Mouse (Mus musculus) midbrain, embryonic 14.5 days (tissue): ENCODE measurements around the gene Olfr1369-ps1. TPM values are rescaled to one million over a fixed set of nuclear protein-coding genes. Genes with fewer than 3 reads are reported as not detected.
"Not testable (repeated sequence)": the region's sequence is repeated elsewhere in the genome, so short reads cannot be mapped to it uniquely, and the experiment has no call there.

Experiments
- ATAC-seq: fragments of 200-750 bp; cut with Nextera tagmentation; 2 replicates; pipeline ENCODE4 v1.8.0; 2017; ENCODE audit warnings: moderate number of reproducible peaks, moderate library complexity; ENCODE audit not compliant: low FRiP score, low TSS enrichment
- DNase-seq: peaks from one replicate; pipeline ENCODE4 v3.0.0-alpha.2; 2015
- H3K27ac ChIP-seq: fragments of 300-500 bp; sonication (generic); replicated peaks from 2 replicates; pipeline ENCODE4 v1.5.1; 2014; ENCODE audit warnings: mild to moderate bottlenecking, low read depth, low read length, moderate library complexity
- H3K27me3 ChIP-seq: fragments of 300-500 bp; sonication (generic); 2 replicates; pipeline ENCODE4 v1.6.1; 2014; ENCODE audit warnings: low read length, control low read depth, mixed read lengths; ENCODE audit not compliant: control insufficient read depth, insufficient read depth
- H3K36me3 ChIP-seq: fragments of 300-500 bp; sonication (generic); 2 replicates; pipeline ENCODE4 v1.6.1; 2014; ENCODE audit warnings: low read length, control low read depth; ENCODE audit not compliant: control insufficient read depth, insufficient read depth
- H3K4me1 ChIP-seq: fragments of 300-500 bp; sonication (generic); 2 replicates; pipeline ENCODE4 v1.6.1; 2014; ENCODE audit warnings: mild to moderate bottlenecking, antibody characterized with exemption, low read length, control low read depth; ENCODE audit not compliant: control insufficient read depth, insufficient read depth
- H3K4me2 ChIP-seq: fragments of 300-500 bp; sonication (generic); 2 replicates; pipeline ENCODE4 v1.6.1; 2014; ENCODE audit warnings: mild to moderate bottlenecking, low read length, moderate library complexity
- H3K4me3 ChIP-seq: fragments of 300-500 bp; sonication (generic); replicated peaks from 2 replicates; pipeline ENCODE4 v1.5.1; 2014; ENCODE audit warnings: low read depth, low read length
- H3K9ac ChIP-seq: fragments of 300-500 bp; sonication (generic); replicated peaks from 2 replicates; pipeline ENCODE4 v1.6.1; 2014; ENCODE audit warnings: mild to moderate bottlenecking, low read length, moderate library complexity
- H3K9me3 ChIP-seq: fragments of 300-500 bp; sonication (generic); 2 replicates; pipeline ENCODE4 v1.6.1; 2016; ENCODE audit warnings: low read length, control low read depth, mixed read lengths; ENCODE audit not compliant: control insufficient read depth
- WGBS: fragments of 180-500 bp; shearing (Covaris S2); extraction: QIAGEN DNeasy Blood & Tissue Kit; methylation state at CpG from one replicate; pipeline ENCODE4 v1.1.7; 2014; 5-methylcytosine and 5-hydroxymethylcytosine counted together
- polyA plus RNA-seq: library from polyadenylated mRNA; unstranded; fragments of >200 nt; fragmentation: Nextera tagmentation; extraction: Ambion mirVana; gene quantifications from 2 replicates; pipeline ENCODE4 v1.2.1, GENCODE M21; 2014

The Olfr1369-ps1 gene
- polyA plus RNA-seq = not detected in 2 replicates

DNA sequence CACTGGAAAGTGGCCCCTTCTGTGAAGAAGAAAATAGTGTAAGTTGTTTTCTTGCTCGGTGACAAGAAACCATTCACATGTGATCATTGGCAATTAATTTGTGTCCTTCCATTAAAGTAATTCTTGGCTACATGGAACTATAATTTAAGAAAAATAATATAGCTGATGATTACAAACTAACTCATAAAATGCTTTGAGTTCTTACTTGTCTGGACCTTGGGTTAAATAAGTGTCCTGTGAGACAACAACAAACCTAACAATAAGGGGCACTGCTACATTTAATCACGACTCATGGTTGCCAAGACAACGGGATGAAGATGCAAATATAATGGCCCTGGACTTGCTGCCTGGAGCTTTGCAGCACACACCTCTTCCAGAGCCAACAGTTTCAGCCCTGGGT is at the start of gene Olfr1369-ps1:
Gene Olfr1369-ps1, plus strand, starts transcription at position 301 of the 400 bp plus-strand sequence.
- H3K4me1 ChIP-seq, H3K9me3 ChIP-seq, H3K27me3 ChIP-seq, ATAC-seq, H3K27ac ChIP-seq, H3K9ac ChIP-seq, H3K36me3 ChIP-seq, H3K4me3 ChIP-seq, H3K4me2 ChIP-seq: not testable (repeated sequence)
- peak; percentile 2 for DNase-seq
- WGBS = 66% methylated on average over 3 of the region's 3 CpGs

DNA sequence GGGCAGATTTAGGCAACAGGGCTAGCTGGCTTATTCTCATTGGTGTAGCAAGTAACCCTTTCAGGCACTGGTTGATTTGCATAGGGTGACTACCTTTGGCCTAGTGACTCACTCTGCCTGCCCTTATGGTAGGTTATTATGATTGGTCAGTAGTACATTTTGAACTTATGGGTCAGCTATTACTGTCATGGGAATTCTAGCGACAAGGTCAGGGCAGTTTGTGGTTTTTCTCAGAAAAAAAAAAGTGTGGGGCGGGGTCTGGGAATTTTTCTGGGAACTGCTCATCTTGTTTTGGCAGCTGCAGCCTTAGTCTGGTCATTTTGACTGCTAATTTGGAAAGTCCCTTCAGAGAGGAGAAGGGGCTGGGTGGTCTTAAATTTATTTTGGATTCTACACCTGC is 45.3 kb upstream of the Olfr1369-ps1 start:
- whole genome bisulfite sequencing = 91% methylated on average over 2 of the region's 2 CpGs
- no peak overlapping the region for H3K4me3 ChIP-seq
- no peaks in the 10 kb centered on the region for H3K36me3 ChIP-seq
- no peaks in the 10 kb centered on the region for H3K27me3 ChIP-seq
- H3K27ac ChIP-seq = no peak overlapping the region
- H3K9me3 ChIP-seq = no peaks in the 10 kb centered on the region
- H3K4me2 ChIP-seq = no peak overlapping the region
- H3K9ac ChIP-seq = no peak overlapping the region
- DNase-seq (no peak), ATAC-seq (no peak)
- H3K4me1 ChIP-seq = no peaks in the 10 kb centered on the region

DNA sequence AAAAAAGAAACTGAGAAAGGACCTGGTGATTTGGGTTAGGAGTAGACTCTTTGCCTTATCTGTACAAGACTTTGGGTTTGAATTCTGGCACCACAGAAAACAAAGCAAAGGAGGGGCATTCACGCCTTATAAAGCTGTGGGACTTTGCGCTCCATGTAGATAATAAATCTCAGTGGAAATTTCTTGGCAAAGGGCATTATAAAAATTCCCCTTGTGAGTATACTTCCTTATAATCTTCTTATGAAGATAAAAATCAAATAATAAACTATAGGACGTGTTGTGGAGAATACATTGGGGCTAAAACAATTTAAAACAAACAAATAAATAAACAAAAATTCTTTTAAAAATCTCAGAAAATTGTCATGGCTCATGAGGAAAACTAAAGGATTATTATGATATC is 36.4 kb upstream of the Olfr1369-ps1 start, which contains the start of gene Olfr1370:
Gene Olfr1370, minus strand, starts transcription at position 101 of the 400 bp plus-strand sequence.
- Histone ChIP-seq H3K36me3 (no peaks in the 10 kb centered on the region), H3K4me3 (no peak within 1 kb of the TSS), H3K9ac (no peak within 1 kb of the TSS), H3K27ac (no peak within 1 kb of the TSS), H3K4me1 (no peaks in the 10 kb centered on the region), H3K4me2 (no peak within 1 kb of the TSS), H3K9me3 (no peaks in the 10 kb centered on the region), H3K27me3 (no peaks in the 10 kb centered on the region)
- ATAC-seq (no peak), DNase-seq (no peak)
- WGBS = 81% methylated on average over 3 of the region's 3 CpGs

DNA sequence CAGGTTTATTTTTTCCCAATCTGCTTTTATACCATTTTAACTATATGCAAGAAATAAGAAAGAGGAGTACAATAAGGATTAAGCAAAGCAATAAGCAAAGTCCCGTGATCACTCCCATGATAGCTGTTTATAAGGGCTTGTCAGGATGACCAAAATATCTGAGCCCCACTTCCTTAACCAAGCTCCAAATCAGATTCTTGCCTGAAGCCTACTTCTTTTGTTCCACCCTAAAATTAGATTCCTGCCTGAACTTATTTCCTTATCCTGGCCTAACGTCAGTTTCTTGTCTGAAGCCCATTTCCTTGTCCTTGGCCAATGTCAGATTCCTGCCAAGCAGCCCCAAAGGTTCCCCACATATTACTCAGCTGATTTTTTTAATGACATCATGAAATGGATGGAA is 28.6 kb upstream of the Olfr1369-ps1 start:
- Histone ChIP-seq H3K36me3 (no peaks in the 10 kb centered on the region), H3K27ac (no peak overlapping the region), H3K4me1 (no peaks in the 10 kb centered on the region), H3K9me3 (no peaks in the 10 kb centered on the region), H3K27me3 (no peaks in the 10 kb centered on the region), H3K9ac (no peak overlapping the region), H3K4me2 (no peak overlapping the region), H3K4me3 (no peak overlapping the region)
- DNase-seq = no peak
- no peak for ATAC-seq
- 80% methylated on average over 2 of the region's 2 CpGs for WGBS

DNA sequence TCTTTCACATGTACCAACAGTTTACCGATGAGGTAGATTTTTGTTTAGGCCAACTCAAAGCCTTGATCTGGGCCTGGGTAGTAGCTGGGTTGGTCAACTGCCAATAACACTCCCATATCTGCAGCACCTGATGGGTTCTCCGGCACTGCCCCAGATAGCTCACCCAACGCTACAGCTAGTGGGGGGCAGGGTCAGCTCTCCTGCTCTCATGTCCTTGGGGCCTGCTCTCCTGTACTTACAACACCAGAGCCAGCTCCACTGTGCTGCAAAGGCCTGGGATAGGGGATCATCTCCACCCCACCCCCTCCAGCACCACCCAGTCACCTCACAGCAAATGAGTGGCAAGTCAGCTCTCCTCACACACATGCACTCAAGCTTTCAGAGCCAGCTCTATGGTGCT is 1.5 kb upstream of the Olfr1369-ps1 start:
- over 99% methylated on average over 3 of the region's 3 CpGs for WGBS

DNA sequence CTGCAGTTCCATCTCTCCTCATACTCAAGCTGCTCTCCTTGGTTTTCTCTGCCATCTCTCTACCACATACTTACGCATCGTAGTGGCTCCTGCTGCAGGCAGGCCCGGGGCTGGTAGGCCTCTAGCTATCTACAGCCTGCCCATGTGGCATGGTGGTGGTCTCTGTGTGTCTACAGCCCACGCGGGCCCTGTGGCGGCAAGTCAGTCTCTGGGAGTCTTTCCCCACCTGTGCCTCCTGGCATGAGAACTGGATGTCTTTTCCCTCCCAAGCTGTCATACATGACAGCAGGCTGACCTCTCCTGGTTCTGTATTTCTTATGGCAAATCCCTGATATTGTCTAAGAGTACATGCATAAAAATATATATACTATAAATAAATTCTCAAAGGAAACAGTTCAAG is 842 bp upstream of the Olfr1369-ps1 start:
- Histone ChIP-seq H3K36me3 (no peaks in the 10 kb centered on the region), H3K27me3 (no peaks in the 10 kb centered on the region), H3K4me2 (no peak overlapping the region), H3K27ac (no peak overlapping the region), H3K4me1 (no peaks in the 10 kb centered on the region), H3K4me3 (no peak overlapping the region), H3K9ac (no peak overlapping the region), H3K9me3 (no peaks in the 10 kb centered on the region)
- ATAC-seq = no peak
- no peak for DNase-seq
- WGBS = 93% methylated on average over 6 of the region's 6 CpGs

More for the DNA sequence above, 1.5 kb upstream of the Olfr1369-ps1 start:
- Histone ChIP-seq H3K9ac (no peak overlapping the region), H3K9me3 (no peaks in the 10 kb centered on the region), H3K36me3 (no peaks in the 10 kb centered on the region), H3K4me1 (no peaks in the 10 kb centered on the region), H3K27me3 (no peaks in the 10 kb centered on the region), H3K4me2 (no peak overlapping the region), H3K4me3 (no peak overlapping the region), H3K27ac (no peak overlapping the region)
- DNase-seq (no peak), ATAC-seq (0 out of 2 replicates have a peak, but pooled peaks have one; percentile 37)

DNA sequence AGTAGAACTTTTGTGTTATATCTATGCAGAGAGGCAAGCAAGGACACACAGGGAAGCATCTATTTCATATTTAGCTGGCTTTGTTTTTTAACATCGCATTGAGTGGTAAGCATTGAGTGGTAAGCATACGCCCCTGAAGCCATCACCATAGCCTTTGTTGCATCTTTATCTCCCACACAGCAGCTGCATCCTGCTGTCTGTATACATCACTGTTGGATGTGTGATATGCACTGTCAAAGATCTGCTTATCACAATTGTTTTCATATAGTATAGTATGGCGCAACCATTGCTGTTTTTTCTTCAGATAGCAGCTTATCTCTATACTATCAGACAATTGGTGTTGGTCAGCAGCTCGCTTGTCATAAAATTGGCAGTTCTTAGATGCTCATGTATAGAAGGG is 2.8 kb downstream of the Olfr1369-ps1 start:
- ATAC-seq = no peak

DNA sequence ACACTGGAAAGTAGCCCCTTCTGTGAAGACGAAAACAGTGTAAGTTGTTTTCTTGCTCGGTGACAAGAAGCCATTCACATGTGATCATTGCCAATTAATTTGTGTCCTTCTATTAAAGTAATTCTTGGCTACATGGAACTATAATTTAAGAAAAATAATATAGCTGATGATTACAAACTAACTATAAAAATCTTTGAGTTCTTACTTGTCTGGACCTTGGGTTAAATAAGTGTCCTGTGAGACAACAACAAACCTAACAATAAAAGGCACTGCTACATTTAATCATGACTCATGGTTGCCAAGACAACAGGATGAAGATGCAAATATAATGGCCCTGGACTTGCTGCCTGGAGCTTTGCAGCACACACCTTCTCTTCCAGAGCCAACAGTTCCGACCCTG is 18.1 kb downstream of the Olfr1369-ps1 start, which contains the start of gene Olfr263:
Gene Olfr263, plus strand, starts transcription at position 301 of the 400 bp plus-strand sequence.
- H3K9me3 ChIP-seq, H3K9ac ChIP-seq, H3K27me3 ChIP-seq, H3K27ac ChIP-seq, H3K4me3 ChIP-seq, H3K4me2 ChIP-seq, ATAC-seq, H3K4me1 ChIP-seq, DNase-seq, H3K36me3 ChIP-seq: not testable (repeated sequence)
- 74% methylated on average over 3 of the region's 3 CpGs for WGBS

More for the DNA sequence above, 2.8 kb downstream of the Olfr1369-ps1 start:
- WGBS = 85% methylated on average over 4 of the region's 4 CpGs
- Histone ChIP-seq H3K27me3 (no peaks in the 10 kb centered on the region), H3K4me3 (no peak overlapping the region), H3K27ac (no peak overlapping the region), H3K36me3 (no peaks in the 10 kb centered on the region), H3K4me1 (no peaks in the 10 kb centered on the region), H3K4me2 (no peak overlapping the region), H3K9me3 (no peaks in the 10 kb centered on the region), H3K9ac (no peak overlapping the region)
- no peak for DNase-seq

DNA sequence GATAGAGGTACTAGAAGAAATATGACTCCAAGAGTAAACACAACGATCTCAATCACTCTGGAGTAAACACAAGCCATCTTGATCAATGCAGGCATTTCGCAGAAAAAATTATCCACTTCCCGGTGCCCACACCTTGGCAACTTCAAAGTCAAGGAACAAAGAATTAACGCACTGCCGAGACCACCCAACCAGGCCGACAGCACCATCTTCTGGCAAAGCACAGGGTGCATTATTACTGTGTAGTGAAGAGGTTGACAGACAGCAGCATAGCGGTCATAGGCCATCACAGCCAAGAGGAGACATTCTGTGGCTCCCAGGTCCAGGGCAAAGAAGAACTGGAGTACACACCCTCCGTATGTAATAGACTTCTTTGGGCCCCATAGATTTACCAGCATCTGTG is 31.1 kb downstream of the Olfr1369-ps1 start:
- DNase-seq (peak; percentile 33), ATAC-seq (no peak; the same call in 1 of the 2 replicates)
- 54% methylated on average over 8 of the region's 8 CpGs for WGBS
- Histone ChIP-seq H3K27me3 (no peaks in the 10 kb centered on the region), H3K4me2 (no peak overlapping the region), H3K27ac (no peak overlapping the region), H3K9me3 (no peaks in the 10 kb centered on the region), H3K9ac (no peak overlapping the region), H3K4me3 (no peak overlapping the region), H3K36me3 (no peaks in the 10 kb centered on the region), H3K4me1 (no peaks in the 10 kb centered on the region)
